Mouse (Mus musculus): ENCODE results near the gene Tmc4. TPM values are rescaled to one million over a fixed set of nuclear protein-coding genes. Genes with fewer than 3 reads are reported as not detected.

The Tmc4 gene
- polyA plus RNA-seq, 1 experiment from 2014 or later, result 6.2 TPM

DNA sequence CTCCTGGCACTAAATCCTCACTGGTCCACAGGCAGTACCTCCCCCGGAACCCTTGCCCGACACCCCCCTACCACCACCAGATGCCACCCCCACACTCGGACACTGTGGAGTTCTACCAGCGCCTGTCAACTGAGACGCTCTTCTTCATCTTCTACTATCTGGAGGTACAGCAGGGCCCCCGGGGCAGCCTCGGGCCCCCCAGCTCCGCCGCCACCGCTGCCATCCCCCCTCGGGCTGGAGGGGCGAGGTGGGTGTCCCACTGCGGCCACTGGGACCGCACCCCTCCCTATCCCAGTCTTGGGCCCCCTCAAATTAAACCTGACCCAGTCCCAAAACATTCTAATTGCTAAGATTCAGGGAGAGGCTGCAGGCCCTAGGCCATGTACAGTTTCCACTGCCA, 18.8 kb downstream of the Tmc4 start:
- Histone ChIP-seq H3K9me3 (no peaks in the 10 kb centered on the region), H3K4me3 (no peak overlapping the region), H3K36me3 (peaks cover 95% of the 10 kb centered on the region), H3K27ac (no peak overlapping the region), H3K9ac (no peak overlapping the region), H3K4me2 (replicated peaks) (no peak overlapping the region), H3K27me3 (no peaks in the 10 kb centered on the region), H3K4me1 (peaks cover 2% of the 10 kb centered on the region)
- 97% methylated on average over 14 of the region's 14 CpGs for WGBS
- ATAC-seq (ENCODE audit: insufficient number of reproducible peaks, insufficient read depth, low FRiP score, low TSS enrichment), result no peak

- 88% methylated on average over 4 of the region's 4 CpGs for WGBS
- Histone ChIP-seq H3K4me1 (no peaks in the 10 kb centered on the region), H3K9me3 (no peaks in the 10 kb centered on the region), H3K36me3 (peaks cover 98% of the 10 kb centered on the region), H3K27ac (no peak overlapping the region), H3K27me3 (no peaks in the 10 kb centered on the region), H3K4me2 (replicated peaks) (no peak overlapping the region), H3K4me3 (no peak overlapping the region), H3K9ac (no peak overlapping the region)
- ATAC-seq (ENCODE audit: insufficient number of reproducible peaks, insufficient read depth, low FRiP score, low TSS enrichment), result no peak
Measured at GRCm38 (mm10) chr7:3656966-3657365, 20.4 kb downstream of the Tmc4 start.

DNA sequence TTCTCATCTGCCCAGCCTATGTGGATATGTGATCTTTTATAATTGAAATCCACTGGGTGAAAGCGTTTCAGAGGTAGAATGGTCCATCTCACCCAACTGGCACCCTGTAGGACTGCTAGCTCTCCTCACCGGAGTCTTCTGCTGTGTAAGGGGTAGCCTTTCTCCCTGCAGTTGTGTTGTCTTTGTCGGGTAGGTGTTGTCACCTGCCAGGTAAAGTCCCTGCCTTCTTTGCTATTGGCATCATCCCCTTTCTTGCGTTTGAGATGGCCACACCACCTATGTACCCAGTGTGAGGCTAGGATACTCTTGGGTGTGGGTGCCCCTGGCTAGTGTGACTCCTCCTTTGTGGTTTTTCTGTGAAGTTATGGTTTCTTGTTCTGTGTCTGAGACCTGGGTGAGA, 30.7 kb downstream of the Tmc4 start:
- Histone ChIP-seq H3K4me2 (replicated peaks) (peak overlapping the region; percentile 86), H3K9ac (peak overlapping the region; percentile 99), H3K4me3 (peak overlapping the region; percentile 98), H3K27ac (no peak overlapping the region), H3K4me1 (peaks cover 27% of the 10 kb centered on the region), H3K36me3 (peaks cover 36% of the 10 kb centered on the region), H3K9me3 (no peaks in the 10 kb centered on the region), H3K27me3 (no peaks in the 10 kb centered on the region)
- 73% methylated on average over 4 of the region's 4 CpGs for WGBS
- no peak for ATAC-seq (ENCODE audit: insufficient number of reproducible peaks, insufficient read depth, low FRiP score, low TSS enrichment)

DNA sequence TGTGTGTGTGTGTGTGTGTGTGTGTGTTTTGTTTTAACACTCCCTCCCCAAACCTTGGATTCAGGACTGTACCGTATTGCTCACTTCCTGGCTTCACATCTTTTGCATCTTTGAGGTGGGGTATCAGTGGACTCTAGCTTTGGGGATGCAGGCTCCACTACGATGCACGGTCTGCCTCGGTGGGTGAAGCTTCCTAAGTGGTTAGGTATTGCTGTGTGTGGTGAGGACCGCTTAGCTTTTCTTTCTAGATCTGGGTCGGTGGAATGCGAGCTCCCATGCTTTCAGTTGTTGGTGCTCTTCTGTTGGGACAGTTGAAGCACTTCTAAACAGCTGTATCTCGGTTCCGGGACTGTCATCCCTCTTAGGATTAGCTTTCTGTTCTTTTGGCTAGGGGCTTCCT, 31.2 kb downstream of the Tmc4 start:
- H3K27ac ChIP-seq, result peak overlapping the region; percentile 97; the same call in 1 of the 2 replicates
- ATAC-seq (ENCODE audit: insufficient number of reproducible peaks, insufficient read depth, low FRiP score, low TSS enrichment), result no peak
- no peaks in the 10 kb centered on the region for H3K9me3 ChIP-seq
- no peaks in the 10 kb centered on the region for H3K27me3 ChIP-seq
- peak overlapping the region; percentile 98 for H3K4me3 ChIP-seq
- H3K9ac ChIP-seq, result peak overlapping the region; percentile 99
- peak overlapping the region; percentile 86 for H3K4me2 ChIP-seq (replicated peaks)
- H3K4me1 ChIP-seq, result peaks cover 27% of the 10 kb centered on the region
- 17% methylated on average over 9 of the region's 9 CpGs for WGBS
- H3K36me3 ChIP-seq, result peaks cover 36% of the 10 kb centered on the region

DNA sequence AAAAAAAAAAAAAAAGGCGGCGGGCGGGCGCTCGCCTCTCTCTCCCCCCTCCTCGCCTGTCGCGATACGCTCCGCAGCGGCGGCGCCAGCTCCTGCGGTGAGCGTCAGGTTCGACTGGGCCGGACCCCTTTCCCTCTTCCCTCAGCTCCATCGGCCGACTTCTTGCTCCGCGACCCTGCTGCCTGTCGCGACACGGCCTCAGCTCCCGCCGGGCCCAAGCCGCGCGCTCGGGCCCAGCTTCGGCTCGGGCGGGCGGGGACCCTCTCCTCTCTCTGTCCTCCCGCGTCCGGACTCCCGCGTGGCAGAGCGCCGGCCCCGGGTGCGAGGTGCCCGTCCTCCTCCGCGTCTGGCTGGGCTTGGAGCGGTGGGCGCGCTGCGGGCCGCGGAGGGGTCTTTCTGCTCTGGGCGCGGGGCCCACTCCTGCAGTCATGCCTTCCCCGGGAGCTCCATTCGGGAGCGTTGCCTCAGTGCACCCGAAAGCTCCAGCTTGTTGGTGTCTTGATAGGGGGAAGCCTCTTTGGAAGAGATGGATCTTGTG, 31.8 kb downstream of the Tmc4 start:
- peak overlapping the region; percentile 98 for H3K4me3 ChIP-seq
- peaks cover 27% of the 10 kb centered on the region for H3K4me1 ChIP-seq
- H3K4me2 ChIP-seq (replicated peaks), result peak overlapping the region; percentile 86
- peaks cover 36% of the 10 kb centered on the region for H3K36me3 ChIP-seq
- H3K9me3 ChIP-seq, result no peaks in the 10 kb centered on the region
- under 1% methylated on average over 45 of the region's 58 CpGs for WGBS
- ATAC-seq (ENCODE audit: insufficient number of reproducible peaks, insufficient read depth, low FRiP score, low TSS enrichment), result no peak
- H3K27ac ChIP-seq, result peak overlapping the region; percentile 97
- H3K27me3 ChIP-seq, result no peaks in the 10 kb centered on the region
- peak overlapping the region; percentile 99 for H3K9ac ChIP-seq

- WGBS, result under 1% methylated on average over 57 of the region's 58 CpGs
- ATAC-seq (ENCODE audit: insufficient number of reproducible peaks, insufficient read depth, low FRiP score, low TSS enrichment), result peak; percentile 99
- peaks cover 36% of the 10 kb centered on the region for H3K36me3 ChIP-seq
Measured at GRCm38 (mm10) chr7:3644672-3645487, 32.5 kb downstream of the Tmc4 start, which contains the start of gene Cnot3. Cnot3 (plus strand) TSS chr7:3645268.

DNA sequence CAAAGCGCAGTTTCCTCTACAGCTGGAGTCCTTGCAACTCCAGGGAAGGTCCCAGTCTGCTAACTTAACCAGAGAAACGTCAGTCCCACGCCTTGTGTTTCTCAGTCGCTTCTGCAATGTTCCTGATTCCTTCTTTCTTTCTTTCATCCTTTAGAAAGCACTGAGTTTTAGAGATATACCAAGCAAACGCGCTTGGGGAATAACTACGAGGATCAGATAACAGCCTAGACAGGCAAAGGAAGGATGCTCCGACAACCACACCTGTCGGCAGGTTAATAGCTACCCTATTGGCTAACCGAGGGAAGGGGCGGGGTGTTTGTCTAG, 33.0 kb downstream of the Tmc4 start:
- H3K9ac ChIP-seq, result 0 out of 2 replicates have a peak overlapping the region, but pooled peaks have one; percentile 8

More at GRCm38 (mm10) chr7:3644672-3645487, 32.5 kb downstream of the Tmc4 start, which contains the start of gene Cnot3:
- no peaks in the 10 kb centered on the region for H3K27me3 ChIP-seq
- H3K4me2 ChIP-seq (replicated peaks), result peak within 1 kb of the TSS; percentile 86
- H3K9ac ChIP-seq, result peak within 1 kb of the TSS; percentile 99
- peak within 1 kb of the TSS; percentile 97 for H3K27ac ChIP-seq
- peak within 1 kb of the TSS; percentile 98 for H3K4me3 ChIP-seq
- no peaks in the 10 kb centered on the region for H3K9me3 ChIP-seq
- peaks cover 27% of the 10 kb centered on the region for H3K4me1 ChIP-seq

GRCm38 (mm10) chr7:3643843-3644242, 33.5 kb downstream of the Tmc4 start:
- ATAC-seq (ENCODE audit: insufficient number of reproducible peaks, insufficient read depth, low FRiP score, low TSS enrichment), result no peak
- Histone ChIP-seq H3K27me3 (no peaks in the 10 kb centered on the region), H3K36me3 (peaks cover 46% of the 10 kb centered on the region), H3K4me3 (peak overlapping the region; percentile 98), H3K9ac (no peak overlapping the region), H3K4me1 (peaks cover 24% of the 10 kb centered on the region), H3K9me3 (no peaks in the 10 kb centered on the region), H3K27ac (0 out of 2 replicates have a peak overlapping the region, but pooled peaks have one; percentile 59), H3K4me2 (replicated peaks) (peak overlapping the region; percentile 62)
- WGBS, result 28% methylated on average over 9 of the region's 9 CpGs

More for the DNA sequence above, 33.0 kb downstream of the Tmc4 start:
- Histone ChIP-seq H3K36me3 (peaks cover 42% of the 10 kb centered on the region), H3K27ac (0 out of 2 replicates have a peak overlapping the region, but pooled peaks have one; percentile 59), H3K27me3 (no peaks in the 10 kb centered on the region), H3K9me3 (no peaks in the 10 kb centered on the region), H3K4me2 (replicated peaks) (peak overlapping the region; percentile 62), H3K4me1 (peaks cover 27% of the 10 kb centered on the region), H3K4me3 (peak overlapping the region; percentile 98)
- no peak for ATAC-seq (ENCODE audit: insufficient number of reproducible peaks, insufficient read depth, low FRiP score, low TSS enrichment)
- WGBS, result 2% methylated on average over 11 of the region's 11 CpGs

- Histone ChIP-seq H3K9ac (no peak overlapping the region), H3K27me3 (no peaks in the 10 kb centered on the region), H3K4me1 (peaks cover 20% of the 10 kb centered on the region), H3K27ac (no peak overlapping the region), H3K9me3 (no peaks in the 10 kb centered on the region), H3K4me2 (replicated peaks) (no peak overlapping the region), H3K36me3 (peaks cover 46% of the 10 kb centered on the region), H3K4me3 (no peak overlapping the region)
- ATAC-seq (ENCODE audit: insufficient number of reproducible peaks, insufficient read depth, low FRiP score, low TSS enrichment), result no peak
- WGBS, result 78% methylated on average over 5 of the region's 5 CpGs
Measured at GRCm38 (mm10) chr7:3643412-3643811, 33.9 kb downstream of the Tmc4 start.

GRCm38 (mm10) chr7:3630478-3630815, 46.9 kb downstream of the Tmc4 start:
- Histone ChIP-seq H3K36me3 (peaks cover 32% of the 10 kb centered on the region), H3K27me3 (no peaks in the 10 kb centered on the region), H3K9me3 (no peaks in the 10 kb centered on the region), H3K4me2 (replicated peaks) (peak overlapping the region; percentile 93), H3K4me1 (peaks cover 21% of the 10 kb centered on the region), H3K4me3 (peak overlapping the region; percentile 73), H3K27ac (no peak overlapping the region), H3K9ac (peak overlapping the region; percentile 78)
- WGBS, result 65% methylated on average over 3 of the region's 3 CpGs
- ATAC-seq (ENCODE audit: insufficient number of reproducible peaks, insufficient read depth, low FRiP score, low TSS enrichment), result no peak

DNA sequence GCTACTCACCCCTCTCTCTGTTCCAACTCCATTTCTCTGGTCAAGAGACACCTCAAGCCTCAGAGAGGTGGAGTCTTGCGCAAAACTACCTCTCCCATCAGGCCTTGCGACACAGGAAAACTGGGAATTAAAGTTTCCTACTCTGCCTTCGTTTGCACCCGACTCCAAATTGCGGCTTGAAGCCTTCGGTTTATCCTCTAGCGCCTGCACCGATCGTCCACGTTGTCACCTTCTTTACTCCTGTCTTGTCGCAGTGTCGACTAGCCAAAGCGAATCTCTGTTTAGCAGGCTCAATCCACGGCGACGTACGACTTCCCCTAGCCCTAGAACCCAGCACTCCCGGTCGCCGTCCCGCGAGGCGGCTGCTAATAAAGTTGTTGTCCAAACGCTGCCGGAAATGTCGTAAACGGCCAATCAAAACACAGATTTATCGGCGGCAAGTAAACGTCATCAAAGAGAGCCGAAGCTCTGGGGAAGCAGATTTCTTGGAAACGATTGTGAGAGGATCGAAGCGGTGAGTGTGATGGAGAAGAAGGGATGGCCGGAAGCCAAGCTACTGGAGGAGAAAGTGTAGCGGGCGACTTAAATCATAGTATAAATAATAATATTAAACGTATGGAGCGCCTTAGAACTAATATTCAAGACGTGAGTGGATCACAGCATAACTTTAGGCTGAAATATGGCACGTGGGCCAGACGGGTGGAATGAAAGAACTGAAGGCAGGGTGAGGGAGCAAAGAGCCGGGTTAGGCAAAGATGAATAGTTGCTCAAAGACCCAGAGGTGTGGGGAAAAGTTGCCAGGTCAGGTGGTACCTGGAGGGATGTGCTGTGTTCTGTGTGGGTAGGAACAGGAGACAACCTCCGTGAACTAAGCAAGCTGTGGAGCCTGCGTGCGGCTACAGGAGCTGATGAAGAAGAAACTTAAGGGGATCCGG, 47.5 kb downstream of the Tmc4 start, which contains the start of the genes Tfpt and Prpf31:
Gene Tfpt, minus strand, starts transcription at position 387 of the 935 bp plus-strand sequence.
Gene Prpf31, plus strand, starts transcription at position 443 of the 935 bp plus-strand sequence.
- Histone ChIP-seq H3K27ac (peak within 1 kb of the TSS; percentile 38; the same call in 1 of the 2 replicates), H3K4me2 (replicated peaks) (peak within 1 kb of the TSS; percentile 93), H3K9me3 (no peaks in the 10 kb centered on the region), H3K9ac (peak within 1 kb of the TSS; percentile 78), H3K4me1 (peaks cover 21% of the 10 kb centered on the region), H3K36me3 (peaks cover 26% of the 10 kb centered on the region), H3K27me3 (no peaks in the 10 kb centered on the region), H3K4me3 (peak within 1 kb of the TSS; percentile 73)
- peak; percentile 86 for ATAC-seq (ENCODE audit: insufficient number of reproducible peaks, insufficient read depth, low FRiP score, low TSS enrichment)
- 1% methylated on average over 47 of the region's 47 CpGs for WGBS

All from embryonic facial prominence, embryonic 12.5 days (tissue).